Mouse (Mus musculus): ENCODE data around the gene Adam12.

- TF ChIP-seq CTCF (conservative IDR thresholded peaks at IDR 0.05; ENCODE audit: low read length), result no peak
- TF ChIP-seq POU5F1 (IDR thresholded peaks at IDR 0.05; ENCODE audit: borderline replicate concordance, low read length), result no peak
- no peak for TF ChIP-seq NANOG (IDR thresholded peaks at IDR 0.05; ENCODE audit: borderline replicate concordance, low read length)
Observed at GRCm38 (mm10) chr7:134079980-134080725, 151.8 kb downstream of the Adam12 start.

All from E14TG2a.4 (cell line).